Mouse (Mus musculus) lung, postnatal 0 days (tissue): ENCODE measurements around the gene Slain1. TPM values are rescaled to one million over a fixed set of nuclear protein-coding genes. Genes with fewer than 3 reads are reported as not detected.

Experiments used
- ATAC-seq: fragments of 200-750 bp; cut with Nextera tagmentation; 2 replicates; pipeline ENCODE4 v1.8.0; 2017; ENCODE audit warnings: moderate library complexity
- DNase-seq: peaks from one replicate; pipeline ENCODE4 v3.0.0-alpha.2; 2016; ENCODE audit warnings: low spot score
- H3K27ac ChIP-seq: fragments of 300-500 bp; sonication (generic); 2 replicates; pipeline ENCODE4 v1.5.1; 2014; ENCODE audit warnings: antibody characterized with exemption, mild to moderate bottlenecking, low read length, mixed read lengths
- H3K27me3 ChIP-seq: fragments of 300-500 bp; sonication (generic); replicated peaks from 2 replicates; pipeline ENCODE4 v1.6.1; 2014; ENCODE audit warnings: low read length, mixed read lengths; ENCODE audit not compliant: insufficient read depth
- H3K36me3 ChIP-seq: fragments of 300-500 bp; sonication (generic); 2 replicates; pipeline ENCODE4 v1.6.1; 2014; ENCODE audit warnings: low read length, mixed read lengths; ENCODE audit not compliant: insufficient read depth
- H3K4me1 ChIP-seq: fragments of 300-500 bp; sonication (generic); 2 replicates; pipeline ENCODE4 v1.6.1; 2014; ENCODE audit warnings: antibody characterized with exemption, low read depth, low read length, mixed read lengths; ENCODE audit not compliant: insufficient read depth
- H3K4me2 ChIP-seq: fragments of 300-500 bp; sonication (generic); replicated peaks from 2 replicates; pipeline ENCODE4 v1.6.1; 2014; ENCODE audit warnings: low read depth, mild to moderate bottlenecking, low read length, moderate library complexity, mixed read lengths
- H3K4me3 ChIP-seq: fragments of 300-500 bp; sonication (generic); 2 replicates; pipeline ENCODE4 v1.5.1; 2014; ENCODE audit warnings: low read depth, low read length
- H3K9ac ChIP-seq: fragments of 300-500 bp; sonication (generic); replicated peaks from 2 replicates; pipeline ENCODE4 v1.6.1; 2014; ENCODE audit warnings: low read depth, mild to moderate bottlenecking
- H3K9me3 ChIP-seq: fragments of 300-500 bp; sonication (generic); 2 replicates; pipeline ENCODE4 v1.6.1; 2016; ENCODE audit warnings: low read length, mixed read lengths
- CTCF ChIP-seq: IDR thresholded peaks from 2 replicates; pipeline ENCODE4 v1.5.1; 2016; ENCODE audit warnings: antibody characterized with exemption, mild to moderate bottlenecking
- EP300 ChIP-seq: IDR thresholded peaks from 2 replicates; pipeline ENCODE4 v1.6.1; 2016; ENCODE audit warnings: antibody characterized with exemption, mild to moderate bottlenecking, control low read depth
- WGBS: fragments of 180-500 bp; shearing (Covaris S2); extraction: QIAGEN DNeasy Blood & Tissue Kit; methylation state at CpG from one replicate; pipeline ENCODE4 v1.1.7; 2014; 5-methylcytosine and 5-hydroxymethylcytosine counted together
- polyA plus RNA-seq: library from polyadenylated mRNA; unstranded; fragments of >200 nt; fragmentation: Nextera tagmentation; extraction: Ambion mirVana; gene quantifications from 2 replicates; pipeline ENCODE4 v1.2.1, GENCODE M21; 2015

Gene Slain1
- polyA plus RNA-seq, 1 experiment from 2014 or later, result 1.4 TPM

GRCm38 (mm10) chr14:103712986-103713385, 63.0 kb downstream of the Slain1 start:
- 80% methylated on average over 5 of the region's 5 CpGs for WGBS
- Histone ChIP-seq H3K4me2 (no peak overlapping the region), H3K36me3 (no peaks in the 10 kb centered on the region), H3K9me3 (no peaks in the 10 kb centered on the region), H3K27me3 (no peaks in the 10 kb centered on the region), H3K27ac (no peak overlapping the region), H3K9ac (no peak overlapping the region), H3K4me3 (no peak overlapping the region), H3K4me1 (no peaks in the 10 kb centered on the region)
- TF ChIP-seq CTCF (no peak), EP300 (no peak)
- DNase-seq (peak; percentile 14), ATAC-seq (no peak)

GRCm38 (mm10) chr14:103717516-103717915, 67.5 kb downstream of the Slain1 start:
- Histone ChIP-seq H3K4me3 (no peak overlapping the region), H3K27me3 (no peaks in the 10 kb centered on the region), H3K9ac (no peak overlapping the region), H3K4me2 (no peak overlapping the region), H3K4me1 (no peaks in the 10 kb centered on the region), H3K9me3 (no peaks in the 10 kb centered on the region), H3K27ac (no peak overlapping the region), H3K36me3 (no peaks in the 10 kb centered on the region)
- TF ChIP-seq CTCF (peak; percentile 73), EP300 (no peak)
- WGBS, result 41% methylated on average over 5 of the region's 5 CpGs
- DNase-seq, result peak; percentile 16
- ATAC-seq, result no peak

- WGBS, result 56% methylated on average over 5 of the region's 5 CpGs
These were observed 68.0 kb downstream of the Slain1 start for GRCm38 (mm10) chr14:103717979-103718378.

GRCm38 (mm10) chr14:103718393-103718792, 68.4 kb downstream of the Slain1 start:
- no peak overlapping the region for H3K9ac ChIP-seq
- no peaks in the 10 kb centered on the region for H3K36me3 ChIP-seq
- H3K27me3 ChIP-seq, result no peaks in the 10 kb centered on the region
- 33% methylated on average over 5 of the region's 5 CpGs for WGBS
- H3K4me2 ChIP-seq, result no peak overlapping the region
- H3K27ac ChIP-seq, result no peak overlapping the region
- ATAC-seq (no peak), DNase-seq (no peak)
- no peaks in the 10 kb centered on the region for H3K9me3 ChIP-seq
- no peak overlapping the region for H3K4me3 ChIP-seq
- TF ChIP-seq CTCF, result peak; percentile 15; the same call in 1 of the 2 replicates
- TF ChIP-seq EP300, result no peak
- no peaks in the 10 kb centered on the region for H3K4me1 ChIP-seq

More at GRCm38 (mm10) chr14:103717979-103718378, 68.0 kb downstream of the Slain1 start:
- no peaks in the 10 kb centered on the region for H3K9me3 ChIP-seq
- H3K36me3 ChIP-seq, result no peaks in the 10 kb centered on the region
- H3K4me1 ChIP-seq, result no peaks in the 10 kb centered on the region
- no peak for DNase-seq
- no peak overlapping the region for H3K9ac ChIP-seq
- no peak for ATAC-seq
- H3K4me3 ChIP-seq, result no peak overlapping the region
- H3K27ac ChIP-seq, result no peak overlapping the region
- H3K27me3 ChIP-seq, result no peaks in the 10 kb centered on the region
- H3K4me2 ChIP-seq, result no peak overlapping the region
- TF ChIP-seq CTCF, result no peak
- no peak for TF ChIP-seq EP300

GRCm38 (mm10) chr14:103718836-103719575, 69.0 kb downstream of the Slain1 start:
- 11% methylated on average over 15 of the region's 15 CpGs for WGBS
- Histone ChIP-seq H3K27ac (peak overlapping the region; percentile 45; the same call in 1 of the 2 replicates), H3K9ac (no peak overlapping the region), H3K36me3 (no peaks in the 10 kb centered on the region), H3K4me2 (peak overlapping the region; percentile 49), H3K27me3 (no peaks in the 10 kb centered on the region), H3K4me3 (peak overlapping the region; percentile 11; the same call in 1 of the 2 replicates), H3K4me1 (no peaks in the 10 kb centered on the region), H3K9me3 (no peaks in the 10 kb centered on the region)
- peak; percentile 92 for TF ChIP-seq CTCF
- TF ChIP-seq EP300, result no peak
- peak; percentile 87 for ATAC-seq
- DNase-seq, result peak; percentile 92

GRCm38 (mm10) chr14:103720163-103720562, 70.1 kb downstream of the Slain1 start:
- H3K4me1 ChIP-seq, result no peaks in the 10 kb centered on the region
- 87% methylated on average over 7 of the region's 7 CpGs for WGBS
- DNase-seq (no peak), ATAC-seq (no peak)
- H3K9me3 ChIP-seq, result no peaks in the 10 kb centered on the region
- H3K9ac ChIP-seq, result no peak overlapping the region
- TF ChIP-seq CTCF (no peak), EP300 (no peak)
- no peak overlapping the region for H3K27ac ChIP-seq
- no peaks in the 10 kb centered on the region for H3K27me3 ChIP-seq
- H3K36me3 ChIP-seq, result no peaks in the 10 kb centered on the region
- H3K4me2 ChIP-seq, result no peak overlapping the region
- H3K4me3 ChIP-seq, result no peak overlapping the region
